Mouse (Mus musculus): ENCODE measurements at regions not wholly inside any gene's neighbourhood (a gene's known extent, or its start where the extent isn't known, plus 50 kb on each side); places are given as distances from the start of the nearest gene placed in this dataset.

- TF ChIP-seq CTCF (IDR thresholded peaks at IDR 0.05; ENCODE audit: low read depth) (no peak), EP300 (optimal IDR thresholded peaks at IDR 0.05) (no peak)
Measured at GRCm38 (mm10) chr5:44943023-44943921, 143.8 kb upstream of the Ldb2 start.

Data from stomach, postnatal 0 days (tissue).